Mouse (Mus musculus) cerebellum, adult 2 months (tissue): Measurements from ENCODE around the gene Smarca5. TPM values are rescaled to one million over a fixed set of nuclear protein-coding genes. Genes with fewer than 3 reads are reported as not detected.
A peak's percentile ranks its signal among the peaks of the same experiment; 100 is the strongest.
"Not testable (repeated sequence)": the region's sequence is repeated elsewhere in the genome, so short reads cannot be mapped to it uniquely, and the experiment has no call there.

Experiments used
- DNase-seq, 2 experiments: peaks; one replicate each; pipeline ENCODE4 v3.0.0; 2021
- H3K27ac ChIP-seq: fragments of 200-500 bp; 2 replicates; pipeline ENCODE4 v1.5.1; 2012; ENCODE audit warnings: low read length, control low read depth, inconsistent platforms; ENCODE audit not compliant: insufficient read depth
- H3K27me3 ChIP-seq: fragments of 200-500 bp; 2 replicates; pipeline ENCODE4 v1.6.1; 2012; ENCODE audit warnings: inconsistent platforms, mild to moderate bottlenecking, low read length, moderate library complexity; ENCODE audit not compliant: control insufficient read depth, insufficient read depth
- H3K4me1 ChIP-seq: fragments of 200-500 bp; 2 replicates; pipeline ENCODE4 v1.6.1; 2011; ENCODE audit warnings: low read length; ENCODE audit not compliant: control insufficient read depth, insufficient read depth
- H3K4me3 ChIP-seq: fragments of 200-500 bp; replicated peaks from 2 replicates; pipeline ENCODE3; 2011; ENCODE audit warnings: mild to moderate bottlenecking, low read depth, low read length, control low read depth; ENCODE audit not compliant: insufficient read depth
- CTCF ChIP-seq: fragments of 200-500 bp; IDR thresholded peaks from 2 replicates; pipeline ENCODE4 v1.5.1; 2011; ENCODE audit warnings: low read depth, mild to moderate bottlenecking, control low read depth, low read length, moderate library complexity, borderline replicate concordance; ENCODE audit not compliant: insufficient read depth
- POLR2A ChIP-seq: fragments of 200-500 bp; IDR thresholded peaks from 2 replicates; pipeline ENCODE4 v1.6.1; 2011; ENCODE audit warnings: low read length, control low read depth, borderline replicate concordance; ENCODE audit not compliant: insufficient read depth
- WGBS: fragments of 180-500 bp; shearing (Covaris S2); methylation state at CpG from one replicate; pipeline ENCODE4 v1.1.7; 2018; 5-methylcytosine and 5-hydroxymethylcytosine counted together
- polyA plus RNA-seq: library from polyadenylated mRNA; depleted of rRNA; stranded (reverse); fragments of >200 nt; gene quantifications from 2 replicates; pipeline ENCODE4 v1.2.3, GENCODE M21; 2012; rRNA removed

The Smarca5 gene
- polyA plus RNA-seq: 18.9 and 20.7 TPM in 2 replicates

DNA sequence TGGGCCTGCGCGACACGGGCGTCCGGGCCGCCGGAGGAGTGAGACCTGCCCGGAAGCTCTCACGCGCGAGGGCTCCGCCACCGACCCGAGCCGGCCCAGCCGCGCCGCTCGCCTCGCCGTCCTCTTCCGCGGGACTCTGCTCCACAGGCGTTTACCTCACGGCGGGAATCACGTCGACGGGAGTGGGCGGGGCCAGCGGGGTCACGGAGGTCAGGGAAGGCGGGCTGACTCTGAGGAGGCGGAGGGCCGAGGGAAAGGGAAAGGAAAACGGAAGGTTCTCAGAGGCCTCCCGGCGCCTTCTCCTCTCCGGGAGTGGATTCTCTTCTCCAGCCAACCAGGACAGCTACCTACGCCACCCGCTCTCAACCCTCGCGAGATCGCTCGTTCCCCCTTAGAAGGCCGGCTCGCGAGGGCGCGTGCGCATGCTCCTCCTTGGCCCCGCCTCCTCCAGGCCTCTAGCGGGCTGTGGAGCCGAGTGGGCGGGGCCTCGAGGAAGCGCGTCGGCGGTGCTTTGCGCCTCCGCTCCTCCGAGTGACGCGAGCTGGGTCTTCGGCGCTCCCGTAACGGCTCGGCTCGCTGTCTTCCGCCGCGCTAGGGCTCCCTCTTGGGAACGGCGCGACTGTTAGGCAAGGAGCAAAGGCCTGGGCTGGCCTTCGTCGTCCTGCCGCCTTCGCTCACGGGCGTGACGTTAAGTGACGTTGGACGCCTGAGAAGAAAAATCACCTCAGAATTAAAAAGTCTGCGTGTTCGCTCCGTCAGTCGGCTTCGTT lies at the start of gene Smarca5:
TSS of gene Smarca5 (minus strand) at position 343 of the 770 bp plus-strand sequence.
- WGBS: 2% methylated on average over 81 of the region's 91 CpGs
- H3K27ac ChIP-seq: peak within 1 kb of the TSS; percentile 82
- peak within 1 kb of the TSS; percentile 96 for H3K4me3 ChIP-seq
- H3K4me1 ChIP-seq, H3K27me3 ChIP-seq: not testable (repeated sequence)
- peak; percentile 74 for TF ChIP-seq POLR2A
- peak; percentile 94 to 99 for DNase-seq

DNA sequence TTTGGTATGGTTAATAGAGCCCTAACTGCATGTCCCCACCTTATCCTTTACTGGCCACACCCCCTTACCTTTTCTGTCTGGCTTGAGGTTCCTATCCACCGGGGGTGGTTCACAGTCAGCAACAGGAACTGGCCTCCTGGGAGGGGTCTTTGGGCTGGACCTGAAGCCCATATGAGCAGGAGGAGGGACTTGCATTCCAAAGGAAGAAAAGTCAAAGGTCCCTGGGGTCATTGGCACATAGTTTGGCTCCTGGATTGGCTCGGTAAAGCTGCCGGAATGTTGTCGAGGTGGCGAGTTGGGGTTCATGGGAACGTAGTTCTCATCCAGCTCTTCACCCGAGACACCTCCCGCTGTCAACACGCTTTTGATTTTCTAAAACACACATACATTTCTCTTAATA lies 45.3 kb upstream of the Smarca5 start:
- 90% methylated on average over 9 of the region's 9 CpGs for whole genome bisulfite sequencing
- H3K27ac ChIP-seq: no peak overlapping the region
- H3K4me1 ChIP-seq: no peaks in the 10 kb centered on the region
- TF ChIP-seq CTCF (no peak), POLR2A (no peak)
- no peak for DNase-seq
- H3K4me3 ChIP-seq: no peak overlapping the region
- no peaks in the 10 kb centered on the region for H3K27me3 ChIP-seq

- no peak overlapping the region for H3K4me3 ChIP-seq
Measured at GRCm38 (mm10) chr8:80783271-80783670, 44.0 kb upstream of the Smarca5 start.

GRCm38 (mm10) chr8:80781338-80781737 lies 42.0 kb upstream of the Smarca5 start:
- DNase-seq: no peak

More at GRCm38 (mm10) chr8:80783271-80783670, 44.0 kb upstream of the Smarca5 start:
- TF ChIP-seq POLR2A: no peak
- no peak for TF ChIP-seq CTCF
- H3K27me3 ChIP-seq: no peaks in the 10 kb centered on the region
- WGBS: 92% methylated on average over 4 of the region's 4 CpGs
- H3K4me1 ChIP-seq: no peaks in the 10 kb centered on the region
- no peak overlapping the region for H3K27ac ChIP-seq
- no peak for DNase-seq

DNA sequence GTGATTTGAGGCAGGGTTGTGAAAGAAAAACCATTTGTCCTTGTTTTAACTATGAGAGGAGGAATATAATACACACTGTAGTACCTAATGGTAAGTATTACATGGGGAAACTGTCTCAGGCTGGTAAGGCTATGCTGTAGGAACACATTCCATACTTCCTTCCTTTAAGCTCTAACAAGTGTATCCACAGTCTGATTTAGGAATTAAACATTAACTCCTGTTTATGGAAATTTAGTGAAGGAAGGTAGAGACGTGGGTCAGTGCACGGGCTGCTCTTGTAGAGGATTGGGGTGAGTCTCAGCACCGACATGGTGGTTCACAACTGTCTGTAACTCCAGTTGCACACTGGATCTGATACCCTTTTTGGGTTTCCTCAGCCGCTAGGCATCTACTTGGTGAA lies 41.0 kb upstream of the Smarca5 start:
- no peak overlapping the region for H3K27ac ChIP-seq
- H3K27me3 ChIP-seq: no peaks in the 10 kb centered on the region
- DNase-seq: no peak
- 0 out of 2 replicates have a peak, but pooled peaks cover 3% of the 10 kb centered on the region for H3K4me1 ChIP-seq
- WGBS: 95% methylated on average over 4 of the region's 4 CpGs
- H3K4me3 ChIP-seq: no peak overlapping the region
- no peak for TF ChIP-seq POLR2A
- no peak for TF ChIP-seq CTCF

More at GRCm38 (mm10) chr8:80781338-80781737, 42.0 kb upstream of the Smarca5 start:
- H3K27me3 ChIP-seq: no peaks in the 10 kb centered on the region
- no peak for TF ChIP-seq POLR2A
- TF ChIP-seq CTCF: no peak
- WGBS: 26% methylated on average over 10 of the region's 10 CpGs
- 0 out of 2 replicates have a peak, but pooled peaks cover 2% of the 10 kb centered on the region for H3K4me1 ChIP-seq
- no peak overlapping the region for H3K27ac ChIP-seq
- H3K4me3 ChIP-seq: no peak overlapping the region

- TF ChIP-seq CTCF (no peak), POLR2A (no peak)
- no peak for DNase-seq
- Histone ChIP-seq H3K4me3 (no peak overlapping the region), H3K27ac (no peak overlapping the region), H3K27me3 (no peaks in the 10 kb centered on the region), H3K4me1 (0 out of 2 replicates have a peak, but pooled peaks cover 3% of the 10 kb centered on the region)
- 48% methylated on average over 8 of the region's 8 CpGs for WGBS
Measured at GRCm38 (mm10) chr8:80776436-80776835, 37.1 kb upstream of the Smarca5 start.

DNA sequence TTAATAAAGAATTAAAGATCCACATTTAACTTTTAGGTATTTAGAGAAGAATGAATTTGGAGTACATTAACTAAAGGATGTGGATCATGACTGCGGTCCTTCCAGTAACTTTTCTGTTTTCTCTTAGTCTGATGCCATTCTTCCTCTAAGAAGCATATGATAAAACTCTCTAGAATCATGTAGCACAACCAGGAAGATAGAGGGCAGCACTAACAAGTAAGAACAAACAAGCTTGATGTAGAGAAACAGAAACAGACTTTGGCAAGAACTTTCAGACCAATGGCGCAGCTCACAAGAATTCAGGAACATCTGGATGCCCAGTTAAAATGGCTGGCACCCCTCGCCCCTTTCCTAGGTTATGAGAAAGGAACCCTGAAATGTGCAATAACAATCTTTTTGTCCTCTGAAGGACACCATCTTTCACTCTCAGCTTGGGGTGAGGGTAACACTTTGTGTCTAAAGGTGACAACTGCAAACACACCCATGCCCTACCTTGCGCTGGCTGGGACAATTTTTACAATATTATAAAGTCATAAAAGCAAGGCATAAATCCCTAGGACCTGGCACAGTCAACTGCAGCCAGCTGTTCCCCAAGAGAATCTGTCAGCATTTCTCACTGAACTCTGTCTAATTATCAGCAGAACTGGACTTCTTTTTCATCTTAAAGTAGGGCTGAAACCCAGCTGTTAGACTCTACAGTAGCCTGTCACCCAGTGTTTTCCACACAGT lies 33.6 kb upstream of the Smarca5 start:
- H3K27me3 ChIP-seq: no peaks in the 10 kb centered on the region
- H3K4me3 ChIP-seq: no peak overlapping the region
- no peak overlapping the region for H3K27ac ChIP-seq
- peak in 1 of 2 experiments; percentile 26 for DNase-seq
- TF ChIP-seq CTCF (peak; percentile 21; the same call in 1 of the 2 replicates), POLR2A (no peak)
- H3K4me1 ChIP-seq: 0 out of 2 replicates have a peak, but pooled peaks cover 3% of the 10 kb centered on the region
- 72% methylated on average over 4 of the region's 4 CpGs for WGBS

GRCm38 (mm10) chr8:80768451-80768850 lies 29.2 kb upstream of the Smarca5 start:
- no peaks in the 10 kb centered on the region for H3K4me1 ChIP-seq
- no peaks in the 10 kb centered on the region for H3K27me3 ChIP-seq
- no peak overlapping the region for H3K27ac ChIP-seq
- 91% methylated on average over 6 of the region's 6 CpGs for WGBS
- DNase-seq: no peak
- no peak for TF ChIP-seq POLR2A
- no peak for TF ChIP-seq CTCF
- H3K4me3 ChIP-seq: no peak overlapping the region
